Mouse (Mus musculus) spleen, postnatal 4 days (tissue): ENCODE measurements around the gene Gm7247.
"Not testable (repeated sequence)": the region's sequence is repeated elsewhere in the genome, so short reads cannot be mapped to it uniquely, and the experiment has no call there.

Source experiments
- DNase-seq, 2 experiments: peaks; one replicate each; pipeline ENCODE4 v3.0.0; 2022; ENCODE audit warnings: low spot score in 2 of 2

Gm7247 gene

GRCm38 (mm10) chr14:51495781-51496180, 134.2 kb downstream of the Gm7247 start:
- DNase-seq, result no peak

- no peak for DNase-seq
These were observed 135.4 kb downstream of the Gm7247 start for GRCm38 (mm10) chr14:51496955-51497354.

- no peak for DNase-seq
These were observed 136.4 kb downstream of the Gm7247 start for GRCm38 (mm10) chr14:51497958-51498357.

- DNase-seq, result no peak
These were observed 138.2 kb downstream of the Gm7247 start for GRCm38 (mm10) chr14:51499707-51500275.

- DNase-seq, result no peak
These were observed 138.9 kb downstream of the Gm7247 start for GRCm38 (mm10) chr14:51500461-51500860.

GRCm38 (mm10) chr14:51507416-51507815, 145.9 kb downstream of the Gm7247 start:
- no peak for DNase-seq

GRCm38 (mm10) chr14:51552490-51552889, 190.9 kb downstream of the Gm7247 start, which contains the start of gene Gm5622:
TSS of gene Gm5622 (plus strand) at chr14:51552790.
- no peak for DNase-seq

- DNase-seq, result not testable (repeated sequence)
These were observed 212.4 kb downstream of the Gm7247 start, which contains the start of gene Gm17175 for GRCm38 (mm10) chr14:51573963-51574362. TSS of gene Gm17175 (minus strand) at chr14:51574063.

GRCm38 (mm10) chr14:51592039-51592438, 230.5 kb downstream of the Gm7247 start, which contains the start of gene Gm17174:
TSS of gene Gm17174 (minus strand) at chr14:51592139.
- not testable (repeated sequence) for DNase-seq

- no peak for DNase-seq
These were observed 249.7 kb downstream of the Gm7247 start, which contains the start of gene Gm17078 for GRCm38 (mm10) chr14:51611210-51611609. TSS of gene Gm17078 (minus strand) at chr14:51611310.
